ENCODE assay signal across 8 mouse cellular contexts in the genomic region with DNA sequence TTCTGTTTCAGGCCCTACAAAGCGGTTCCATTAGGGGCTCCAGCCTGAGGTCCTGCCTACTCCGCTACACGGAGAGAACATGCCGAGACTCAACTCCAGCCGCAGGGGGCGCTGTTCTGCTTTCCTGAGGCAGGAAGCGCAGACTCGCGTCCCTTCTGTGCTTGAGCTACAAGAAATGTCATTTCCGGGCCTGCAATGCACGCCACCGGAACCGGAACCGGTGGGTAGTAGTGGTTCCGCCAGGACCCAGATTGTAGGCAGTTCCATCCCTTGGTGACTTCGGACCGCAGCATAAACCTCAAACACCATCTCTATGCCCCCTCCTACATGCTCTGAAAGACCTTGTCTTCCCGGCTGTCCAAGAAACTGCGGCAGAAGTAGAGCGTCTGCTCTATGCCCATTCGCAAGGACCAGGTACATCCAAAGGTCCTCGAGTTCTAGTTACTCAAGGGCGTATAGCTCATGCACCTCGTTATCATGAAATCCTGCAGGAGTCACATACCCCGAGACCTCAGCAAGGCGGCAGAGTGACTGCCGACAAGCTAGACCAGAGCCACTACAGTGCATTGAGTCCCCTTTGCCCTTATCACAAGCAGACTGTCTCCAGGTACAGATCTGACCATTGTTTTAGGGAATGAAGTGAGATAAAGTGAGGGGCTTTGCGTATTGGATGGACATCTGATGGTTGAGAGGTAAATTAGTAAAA. TPM values are rescaled to one million over a fixed set of nuclear protein-coding genes. Genes with fewer than 3 reads are reported as not detected.
DNase-seq lines count a peak whose midpoint lies in the region; ATAC-seq lines count a peak whose summit lies in the region.

Gene Atp6v0e (plus strand): TSS at position 254 of the 706 bp plus-strand sequence.

- peak within 1 kb of the TSS; percentile 65 for H3K9ac ChIP-seq in hindbrain, embryonic 11.5 days (ENCODE audit: low read depth, low read length)

- DNase-seq in MN1 (ENCODE audit: low spot score) = peak; percentile 97
- DNase-seq in cerebellum, adult 9-10 months = peak; percentile 95
- DNase-seq in frontal cortex, adult 2 months (ENCODE audit: extremely low spot score in 1 of 2, low spot score in 1 of 2) = peak; percentile 91 to 99
- DNase-seq in hindbrain, embryonic 11.5 days (ENCODE audit: low spot score) = peak; percentile 98
- DNase-seq in layer of hippocampus, postnatal 10 days (ENCODE audit: low spot score in 2 of 2) = peak; percentile 98
- peak; percentile 98 for DNase-seq in lung, postnatal 10 days
- DNase-seq in ovary, postnatal 36 days (ENCODE audit: low spot score) = peak; percentile 94
- peak; percentile 92 for DNase-seq in thymus, postnatal 25 days

- peak within 1 kb of the TSS; percentile 57 for H3K4me3 ChIP-seq in hindbrain, embryonic 11.5 days (ENCODE audit: low read depth, low read length)

- peaks cover 6% of the 10 kb centered on the region; the same call in 1 of the 2 replicates for H3K4me1 ChIP-seq in hindbrain, embryonic 11.5 days (replicated peaks; ENCODE audit: control insufficient read depth, insufficient read depth, low read length)

- 3% methylated on average over 28 of the region's 28 CpGs for WGBS in hindbrain, embryonic 11.5 days

- peak within 1 kb of the TSS; percentile 54 for H3K4me2 ChIP-seq in hindbrain, embryonic 11.5 days (replicated peaks; ENCODE audit: low read depth, low read length)

- H3K9me3 ChIP-seq in hindbrain, embryonic 11.5 days (ENCODE audit: control insufficient read depth, low read length) = no peaks in the 10 kb centered on the region

- H3K27me3 ChIP-seq in hindbrain, embryonic 11.5 days (ENCODE audit: control insufficient read depth, insufficient read depth, low read length) = no peaks in the 10 kb centered on the region

- H3K27ac ChIP-seq in hindbrain, embryonic 11.5 days (ENCODE audit: low read depth, low read length) = no peak within 1 kb of the TSS

- no peaks in the 10 kb centered on the region for H3K36me3 ChIP-seq in hindbrain, embryonic 11.5 days (ENCODE audit: control insufficient read depth, insufficient read depth, low read length)

- peak; percentile 89 for ATAC-seq in hindbrain, embryonic 11.5 days (ENCODE audit: low FRiP score)

RNA-seq across cellular contexts. Expression of gene Atp6v0e, which starts in this region (rescaled TPM):
- 80.3 and 80.9 TPM in 2 replicates for polyA plus RNA-seq in frontal cortex, adult 2 months (2012; rRNA removed)
- polyA plus RNA-seq in hindbrain, embryonic 11.5 days (2014; fragmentation: Nextera tagmentation; extraction: Ambion mirVana) = 123 and 126 TPM in 2 replicates
- 10 to 100 TPM; 35.5 to 38.6 TPM for total RNA-seq in layer of hippocampus, postnatal 10 days (2021)
